Mouse (Mus musculus) gonadal fat pad, adult 2 months (tissue): ENCODE results near the gene Kcnq5. TPM values are rescaled to one million over a fixed set of nuclear protein-coding genes. Genes with fewer than 3 reads are reported as not detected.
"Not testable (repeated sequence)": the region's sequence is repeated elsewhere in the genome, so short reads cannot be mapped to it uniquely, and the experiment has no call there.

Experiments
- DNase-seq: peaks from one replicate; pipeline ENCODE4 v3.0.0-alpha.2; 2012; ENCODE audit warnings: low read depth
- polyA plus RNA-seq: library from polyadenylated mRNA; depleted of rRNA; stranded (reverse); fragments of >200 nt; gene quantifications from 2 replicates; pipeline ENCODE4 v1.2.3, GENCODE M21; 2012

The Kcnq5 gene
- polyA plus RNA-seq, 1 experiment: 0.39 TPM

GRCm38 (mm10) chr1:21635406-21635805 is 326.3 kb downstream of the Kcnq5 start:
- DNase-seq: no peak

- no peak for DNase-seq
Observed at GRCm38 (mm10) chr1:21634013-21634412, 327.7 kb downstream of the Kcnq5 start.

- DNase-seq: no peak
Observed at GRCm38 (mm10) chr1:21622455-21622854, 339.3 kb downstream of the Kcnq5 start.

GRCm38 (mm10) chr1:21622039-21622438 is 339.7 kb downstream of the Kcnq5 start:
- DNase-seq: no peak

GRCm38 (mm10) chr1:21618712-21619111 is 343.0 kb downstream of the Kcnq5 start:
- no peak for DNase-seq

GRCm38 (mm10) chr1:21616666-21617065 is 345.1 kb downstream of the Kcnq5 start:
- DNase-seq: no peak

GRCm38 (mm10) chr1:21613933-21614332 is 347.8 kb downstream of the Kcnq5 start:
- DNase-seq: no peak

- no peak for DNase-seq
Observed at GRCm38 (mm10) chr1:21604003-21604402, 357.7 kb downstream of the Kcnq5 start.

GRCm38 (mm10) chr1:21602567-21602966 is 359.2 kb downstream of the Kcnq5 start:
- DNase-seq: no peak

GRCm38 (mm10) chr1:21600606-21601005 is 361.1 kb downstream of the Kcnq5 start:
- DNase-seq: no peak

GRCm38 (mm10) chr1:21593872-21594271 is 367.9 kb downstream of the Kcnq5 start:
- no peak for DNase-seq

GRCm38 (mm10) chr1:21567397-21567796 is 394.3 kb downstream of the Kcnq5 start:
- DNase-seq: not testable (repeated sequence)

GRCm38 (mm10) chr1:21554630-21555029 is 407.1 kb downstream of the Kcnq5 start:
- DNase-seq: no peak

GRCm38 (mm10) chr1:21552715-21553114 is 409.0 kb downstream of the Kcnq5 start:
- DNase-seq: no peak

GRCm38 (mm10) chr1:21543909-21544308 is 417.8 kb downstream of the Kcnq5 start:
- DNase-seq: no peak

GRCm38 (mm10) chr1:21539486-21539885 is 422.3 kb downstream of the Kcnq5 start:
- DNase-seq: no peak

GRCm38 (mm10) chr1:21530823-21531222 is 430.9 kb downstream of the Kcnq5 start:
- DNase-seq: no peak

- no peak for DNase-seq
Observed at GRCm38 (mm10) chr1:21521995-21522394, 439.7 kb downstream of the Kcnq5 start.

GRCm38 (mm10) chr1:21521475-21521874 is 440.3 kb downstream of the Kcnq5 start:
- DNase-seq: no peak

- DNase-seq: no peak
Observed at GRCm38 (mm10) chr1:21520116-21520645, 441.6 kb downstream of the Kcnq5 start.

GRCm38 (mm10) chr1:21506665-21507064 is 455.1 kb downstream of the Kcnq5 start:
- DNase-seq: no peak

- DNase-seq: no peak
Observed at GRCm38 (mm10) chr1:21499815-21500534, 461.8 kb downstream of the Kcnq5 start.

GRCm38 (mm10) chr1:21496307-21496706 is 465.4 kb downstream of the Kcnq5 start:
- DNase-seq: no peak

- no peak for DNase-seq
Observed at GRCm38 (mm10) chr1:21488645-21489044, 473.1 kb downstream of the Kcnq5 start.
